ENCODE assay signal across 10 mouse cellular contexts in genomic region chr10:60445031-60445593, GRCm38 (mm10). TPM values are rescaled to one million over a fixed set of nuclear protein-coding genes. Genes with fewer than 3 reads are reported as not detected.
DNase-seq lines count a peak whose midpoint lies in the region; ATAC-seq and TF ChIP-seq lines count a peak whose summit lies in the region.
"Had no signal": no experiment of that assay in that cellular context is flagged by ENCODE, and none has a peak within 500 bp of the region (broad histone marks: within the 10 kb centered on the region; RNA-seq: fewer than 3 reads in every experiment).

No protein-coding gene starts in this region.

- H3K9ac ChIP-seq in hindbrain, embryonic 12.5 days = no peak overlapping the region
- no peak overlapping the region for H3K9ac ChIP-seq in neural tube, embryonic 13.5 days

- no peaks in the 10 kb centered on the region for H3K36me3 ChIP-seq in hindbrain, embryonic 10.5 days
- H3K36me3 ChIP-seq in hindbrain, embryonic 12.5 days = no peaks in the 10 kb centered on the region
- H3K36me3 ChIP-seq in neural tube, embryonic 13.5 days = no peaks in the 10 kb centered on the region

- H3K4me2 ChIP-seq in hindbrain, embryonic 12.5 days (replicated peaks) = no peak overlapping the region
- no peak overlapping the region for H3K4me2 ChIP-seq in neural tube, embryonic 13.5 days

- no peak overlapping the region for H3K27ac ChIP-seq in hindbrain, embryonic 10.5 days
- no peak overlapping the region for H3K27ac ChIP-seq in hindbrain, embryonic 12.5 days
- no peak overlapping the region for H3K27ac ChIP-seq in neural tube, embryonic 13.5 days (replicated peaks)
- no peak overlapping the region for H3K27ac ChIP-seq in layer of hippocampus, adult 2 months
- H3K27ac ChIP-seq: macrophage had no signal

- H3K4me1 ChIP-seq in hindbrain, embryonic 10.5 days (replicated peaks) = peaks cover 9% of the 10 kb centered on the region; the same call in 1 of the 2 replicates
- H3K4me1 ChIP-seq in hindbrain, embryonic 12.5 days = peaks cover 7% of the 10 kb centered on the region
- peaks cover 5% of the 10 kb centered on the region; the same call in 1 of the 2 replicates for H3K4me1 ChIP-seq in neural tube, embryonic 13.5 days (replicated peaks)

- TF ChIP-seq CTCF in layer of hippocampus, adult 2 months (conservative IDR thresholded peaks at IDR 0.05) = no peak

- intact Hi-C loops in left cerebral cortex, postnatal 36 days (cut with DNase I) = no loop called here

- H3K9me3 ChIP-seq in hindbrain, embryonic 10.5 days = 0 out of 2 replicates have a peak, but pooled peaks cover 6% of the 10 kb centered on the region
- no peaks in the 10 kb centered on the region for H3K9me3 ChIP-seq in hindbrain, embryonic 12.5 days (replicated peaks)
- no peaks in the 10 kb centered on the region for H3K9me3 ChIP-seq in neural tube, embryonic 13.5 days

- no peak overlapping the region for H3K4me3 ChIP-seq in hindbrain, embryonic 10.5 days
- no peak overlapping the region for H3K4me3 ChIP-seq in hindbrain, embryonic 12.5 days
- no peak overlapping the region for H3K4me3 ChIP-seq in neural tube, embryonic 13.5 days
- no peak overlapping the region for H3K4me3 ChIP-seq in layer of hippocampus, adult 2 months
- H3K4me3 ChIP-seq: erythroblast, embryonic 14.5 days had no signal

- 73% methylated on average over 8 of the region's 8 CpGs for WGBS in hindbrain, embryonic 10.5 days
- 66% methylated on average over 8 of the region's 8 CpGs for WGBS in hindbrain, embryonic 12.5 days
- 70% methylated on average over 8 of the region's 8 CpGs for WGBS in neural tube, embryonic 13.5 days

- H3K27me3 ChIP-seq in hindbrain, embryonic 10.5 days (ENCODE audit: insufficient read depth, poor library complexity, severe bottlenecking) = 0 out of 2 replicates have a peak, but pooled peaks cover 3% of the 10 kb centered on the region
- peaks cover 8% of the 10 kb centered on the region; the same call in 1 of the 2 replicates for H3K27me3 ChIP-seq in hindbrain, embryonic 12.5 days
- 0 out of 2 replicates have a peak, but pooled peaks cover 2% of the 10 kb centered on the region for H3K27me3 ChIP-seq in neural tube, embryonic 13.5 days

- no peak for ATAC-seq in hindbrain, embryonic 12.5 days (ENCODE audit: low FRiP score)
- ATAC-seq in neural tube, embryonic 13.5 days (ENCODE audit: low read depth) = 0 out of 2 replicates have a peak, but pooled peaks have one; percentile 17

- DNase-seq in hindbrain, embryonic 10.5 days (ENCODE audit: low spot score) = peak; percentile 83
- DNase-seq in 3T3-L1 (ENCODE audit: low read depth, low spot score) = peak; percentile 63
- peak; percentile 53 to 62 for DNase-seq in adrenal gland, postnatal 36 days
- peak; percentile 28 for DNase-seq in kidney, adult 9 months
- no peak for DNase-seq in layer of hippocampus, adult 2 months (ENCODE audit: low spot score in 2 of 2)
- no peak for DNase-seq in left cerebral cortex, postnatal 36 days (ENCODE audit: low spot score in 2 of 2)

RNA-seq across cellular contexts. Expression of gene Gm17455, which starts 45.6 kb away (rescaled TPM):
- polyA plus RNA-seq in hindbrain, embryonic 10.5 days (2016; fragmentation: Nextera tagmentation; extraction: Ambion mirVana) = 6.5 and 10.1 TPM in 2 replicates
- polyA plus RNA-seq in hindbrain, embryonic 12.5 days (2016; fragmentation: Nextera tagmentation; extraction: Ambion mirVana) = 5.6 and 9.0 TPM in 2 replicates
- not detected for total RNA-seq in adrenal gland, postnatal 36 days (2021)
- 4.9 and 12.3 TPM in 2 replicates for polyA plus RNA-seq in neural tube, embryonic 13.5 days (2015; fragmentation: Nextera tagmentation; extraction: Ambion mirVana)
- total RNA-seq in layer of hippocampus, adult 2 months (2021) = not detected
- total RNA-seq in left cerebral cortex, postnatal 36 days (2021) = not detected
- polyA plus RNA-seq: erythroblast, embryonic 14.5 days; macrophage had no signal

Comparison
In these comparisons a context has a peak if more than half of its experiments do, and no peak if none do; other contexts are left out.
1. DNase-seq: peak in hindbrain, embryonic 10.5 days (single experiment), 3T3-L1 (single experiment), adrenal gland, postnatal 36 days (2 of 2) and kidney, adult 9 months (single experiment); none in layer of hippocampus, adult 2 months (0 of 2) and left cerebral cortex, postnatal 36 days (0 of 2).